Mouse (Mus musculus): Measurements from ENCODE around the gene Ddx19b. TPM values are rescaled to one million over a fixed set of nuclear protein-coding genes. Genes with fewer than 3 reads are reported as not detected.

Ddx19b gene
- polyA plus RNA-seq, 1 experiment from 2014 or later: 3.8 TPM

- H3K27ac ChIP-seq (ENCODE audit: low read depth, low read length): no peak overlapping the region
- under 1% methylated on average over 14 of the region's 14 CpGs for WGBS (ENCODE audit: insufficient replicate concordance)
Measured at GRCm38 (mm10) chr8:111061688-111062071, 30.1 kb upstream of the Ddx19b start.

GRCm38 (mm10) chr8:111058946-111059572, 27.5 kb upstream of the Ddx19b start:
- WGBS (ENCODE audit: insufficient replicate concordance): 44% methylated on average over 2 of the region's 2 CpGs
- Histone ChIP-seq H3K27me3 (ENCODE audit: control insufficient read depth, insufficient read depth, low read length) (no peaks in the 10 kb centered on the region), H3K4me1 (ENCODE audit: control insufficient read depth, insufficient read depth, low read length) (peaks cover 24% of the 10 kb centered on the region), H3K27ac (ENCODE audit: low read depth, low read length) (peak overlapping the region; percentile 37; the same call in 1 of the 2 replicates), H3K9me3 (replicated peaks; ENCODE audit: control insufficient read depth, low read length) (no peaks in the 10 kb centered on the region), H3K4me3 (ENCODE audit: low read depth, low read length) (no peak overlapping the region), H3K9ac (ENCODE audit: low read depth, low read length) (no peak overlapping the region), H3K4me2 (no peak overlapping the region), H3K36me3 (ENCODE audit: control insufficient read depth, insufficient read depth, low read length) (peaks cover 15% of the 10 kb centered on the region)
- no peak for ATAC-seq (replicated peaks; ENCODE audit: insufficient number of reproducible peaks, low FRiP score, low TSS enrichment)

More at GRCm38 (mm10) chr8:111061688-111062071, 30.1 kb upstream of the Ddx19b start:
- peak overlapping the region; percentile 68 for H3K9ac ChIP-seq (ENCODE audit: low read depth, low read length)
- H3K4me3 ChIP-seq (ENCODE audit: low read depth, low read length): peak overlapping the region; percentile 53
- H3K36me3 ChIP-seq (ENCODE audit: control insufficient read depth, insufficient read depth, low read length): 0 out of 2 replicates have a peak, but pooled peaks cover 4% of the 10 kb centered on the region
- H3K4me1 ChIP-seq (ENCODE audit: control insufficient read depth, insufficient read depth, low read length): peaks cover 24% of the 10 kb centered on the region
- ATAC-seq (replicated peaks; ENCODE audit: insufficient number of reproducible peaks, low FRiP score, low TSS enrichment): no peak
- H3K27me3 ChIP-seq (ENCODE audit: control insufficient read depth, insufficient read depth, low read length): no peaks in the 10 kb centered on the region
- peak overlapping the region; percentile 80 for H3K4me2 ChIP-seq
- H3K9me3 ChIP-seq (replicated peaks; ENCODE audit: control insufficient read depth, low read length): no peaks in the 10 kb centered on the region

GRCm38 (mm10) chr8:111056691-111057293, 25.2 kb upstream of the Ddx19b start:
- Histone ChIP-seq H3K36me3 (ENCODE audit: control insufficient read depth, insufficient read depth, low read length) (peaks cover 31% of the 10 kb centered on the region), H3K27me3 (ENCODE audit: control insufficient read depth, insufficient read depth, low read length) (no peaks in the 10 kb centered on the region), H3K9ac (ENCODE audit: low read depth, low read length) (peak overlapping the region; percentile 90), H3K4me2 (peak overlapping the region; percentile 95), H3K9me3 (replicated peaks; ENCODE audit: control insufficient read depth, low read length) (no peaks in the 10 kb centered on the region), H3K27ac (ENCODE audit: low read depth, low read length) (peak overlapping the region; percentile 76), H3K4me3 (ENCODE audit: low read depth, low read length) (peak overlapping the region; percentile 86), H3K4me1 (ENCODE audit: control insufficient read depth, insufficient read depth, low read length) (peaks cover 24% of the 10 kb centered on the region)
- WGBS (ENCODE audit: insufficient replicate concordance): under 1% methylated on average over 60 of the region's 63 CpGs
- ATAC-seq (replicated peaks; ENCODE audit: insufficient number of reproducible peaks, low FRiP score, low TSS enrichment): peak; percentile 39

- peak within 1 kb of the TSS; percentile 95 for H3K4me2 ChIP-seq
- under 1% methylated on average over 60 of the region's 68 CpGs for WGBS (ENCODE audit: insufficient replicate concordance)
- H3K27ac ChIP-seq (ENCODE audit: low read depth, low read length): peak within 1 kb of the TSS; percentile 76
- H3K9ac ChIP-seq (ENCODE audit: low read depth, low read length): peak within 1 kb of the TSS; percentile 90
- H3K36me3 ChIP-seq (ENCODE audit: control insufficient read depth, insufficient read depth, low read length): peaks cover 34% of the 10 kb centered on the region
- H3K4me1 ChIP-seq (ENCODE audit: control insufficient read depth, insufficient read depth, low read length): peaks cover 20% of the 10 kb centered on the region
- peak; percentile 87 for ATAC-seq (replicated peaks; ENCODE audit: insufficient number of reproducible peaks, low FRiP score, low TSS enrichment)
- peak within 1 kb of the TSS; percentile 86 for H3K4me3 ChIP-seq (ENCODE audit: low read depth, low read length)
- no peaks in the 10 kb centered on the region for H3K9me3 ChIP-seq (replicated peaks; ENCODE audit: control insufficient read depth, low read length)
- no peaks in the 10 kb centered on the region for H3K27me3 ChIP-seq (ENCODE audit: control insufficient read depth, insufficient read depth, low read length)
Measured at GRCm38 (mm10) chr8:111056158-111056663, 24.7 kb upstream of the Ddx19b start, which contains the start of gene Exosc6. Gene Exosc6 (plus strand): TSS chr8:111056339.

- H3K4me2 ChIP-seq: no peak overlapping the region
- no peaks in the 10 kb centered on the region for H3K27me3 ChIP-seq (ENCODE audit: control insufficient read depth, insufficient read depth, low read length)
- H3K9me3 ChIP-seq (replicated peaks; ENCODE audit: control insufficient read depth, low read length): no peaks in the 10 kb centered on the region
- peaks cover 15% of the 10 kb centered on the region for H3K4me1 ChIP-seq (ENCODE audit: control insufficient read depth, insufficient read depth, low read length)
- H3K36me3 ChIP-seq (ENCODE audit: control insufficient read depth, insufficient read depth, low read length): peaks cover 34% of the 10 kb centered on the region
- WGBS (ENCODE audit: insufficient replicate concordance): 55% methylated on average over 2 of the region's 2 CpGs
- ATAC-seq (replicated peaks; ENCODE audit: insufficient number of reproducible peaks, low FRiP score, low TSS enrichment): no peak
- H3K9ac ChIP-seq (ENCODE audit: low read depth, low read length): no peak overlapping the region
- 0 out of 2 replicates have a peak overlapping the region, but pooled peaks have one; percentile 86 for H3K4me3 ChIP-seq (ENCODE audit: low read depth, low read length)
- H3K27ac ChIP-seq (ENCODE audit: low read depth, low read length): no peak overlapping the region
Measured at GRCm38 (mm10) chr8:111055661-111056060, 24.1 kb upstream of the Ddx19b start.

GRCm38 (mm10) chr8:111055031-111055634, 23.6 kb upstream of the Ddx19b start:
- no peak overlapping the region for H3K9ac ChIP-seq (ENCODE audit: low read depth, low read length)
- no peak overlapping the region for H3K4me3 ChIP-seq (ENCODE audit: low read depth, low read length)
- peaks cover 15% of the 10 kb centered on the region for H3K4me1 ChIP-seq (ENCODE audit: control insufficient read depth, insufficient read depth, low read length)
- H3K27ac ChIP-seq (ENCODE audit: low read depth, low read length): no peak overlapping the region
- WGBS (ENCODE audit: insufficient replicate concordance): 87% methylated on average over 17 of the region's 17 CpGs
- no peaks in the 10 kb centered on the region for H3K27me3 ChIP-seq (ENCODE audit: control insufficient read depth, insufficient read depth, low read length)
- peaks cover 37% of the 10 kb centered on the region for H3K36me3 ChIP-seq (ENCODE audit: control insufficient read depth, insufficient read depth, low read length)
- no peak for ATAC-seq (replicated peaks; ENCODE audit: insufficient number of reproducible peaks, low FRiP score, low TSS enrichment)
- H3K4me2 ChIP-seq: no peak overlapping the region
- H3K9me3 ChIP-seq (replicated peaks; ENCODE audit: control insufficient read depth, low read length): no peaks in the 10 kb centered on the region

GRCm38 (mm10) chr8:111053827-111054518, 22.4 kb upstream of the Ddx19b start:
- Histone ChIP-seq H3K27ac (ENCODE audit: low read depth, low read length) (no peak overlapping the region), H3K36me3 (ENCODE audit: control insufficient read depth, insufficient read depth, low read length) (peaks cover 44% of the 10 kb centered on the region), H3K9ac (ENCODE audit: low read depth, low read length) (no peak overlapping the region), H3K27me3 (ENCODE audit: control insufficient read depth, insufficient read depth, low read length) (no peaks in the 10 kb centered on the region), H3K4me1 (ENCODE audit: control insufficient read depth, insufficient read depth, low read length) (peaks cover 12% of the 10 kb centered on the region), H3K9me3 (replicated peaks; ENCODE audit: control insufficient read depth, low read length) (no peaks in the 10 kb centered on the region), H3K4me3 (ENCODE audit: low read depth, low read length) (no peak overlapping the region), H3K4me2 (no peak overlapping the region)
- ATAC-seq (replicated peaks; ENCODE audit: insufficient number of reproducible peaks, low FRiP score, low TSS enrichment): no peak
- WGBS (ENCODE audit: insufficient replicate concordance): 89% methylated on average over 12 of the region's 12 CpGs

- Histone ChIP-seq H3K4me3 (ENCODE audit: low read depth, low read length) (no peak overlapping the region), H3K36me3 (ENCODE audit: control insufficient read depth, insufficient read depth, low read length) (peaks cover 63% of the 10 kb centered on the region), H3K9ac (ENCODE audit: low read depth, low read length) (no peak overlapping the region), H3K4me1 (ENCODE audit: control insufficient read depth, insufficient read depth, low read length) (no peaks in the 10 kb centered on the region), H3K27me3 (ENCODE audit: control insufficient read depth, insufficient read depth, low read length) (no peaks in the 10 kb centered on the region), H3K4me2 (no peak overlapping the region), H3K9me3 (replicated peaks; ENCODE audit: control insufficient read depth, low read length) (no peaks in the 10 kb centered on the region), H3K27ac (ENCODE audit: low read depth, low read length) (no peak overlapping the region)
- 96% methylated on average over 7 of the region's 7 CpGs for WGBS (ENCODE audit: insufficient replicate concordance)
- ATAC-seq (replicated peaks; ENCODE audit: insufficient number of reproducible peaks, low FRiP score, low TSS enrichment): no peak
Measured at GRCm38 (mm10) chr8:111049106-111049505, 17.6 kb upstream of the Ddx19b start.

Data from heart, embryonic 11.5 days (tissue).